Mouse (Mus musculus): ENCODE measurements around the gene Chrna7.

Chrna7 gene

DNA sequence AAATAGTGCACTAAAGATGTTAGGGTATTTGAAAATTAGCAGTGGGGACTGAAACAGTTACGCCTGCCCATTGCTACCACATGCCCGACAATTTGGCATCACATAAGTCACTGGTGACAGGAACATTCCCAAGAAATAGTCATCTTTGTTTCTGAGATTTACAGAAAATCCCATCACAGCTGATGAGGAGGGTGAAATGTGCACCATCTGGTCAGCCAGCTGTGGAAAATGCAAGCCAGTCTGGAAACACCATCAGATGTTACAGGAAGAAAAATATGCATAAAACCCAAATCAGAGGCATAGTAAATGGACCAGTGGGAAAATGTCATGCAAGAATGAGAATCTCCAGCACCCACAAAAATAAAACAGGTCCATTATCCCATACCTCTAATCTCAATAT lies 151.4 kb downstream of the Chrna7 start:
- DNase-seq (ENCODE audit: low spot score): no peak

All from urinary bladder, postnatal 10 days (tissue).